Mouse (Mus musculus): ENCODE data around the gene Tmem30b. TPM values are rescaled to one million over a fixed set of nuclear protein-coding genes. Genes with fewer than 3 reads are reported as not detected.
"Not testable (repeated sequence)": the region's sequence is repeated elsewhere in the genome, so short reads cannot be mapped to it uniquely, and the experiment has no call there.

Gene Tmem30b
- polyA plus RNA-seq, 1 experiment from 2014 or later, result 13.6 TPM

- no peaks in the 10 kb centered on the region for H3K36me3 ChIP-seq
- H3K9ac ChIP-seq, result peak overlapping the region; percentile 86
- no peaks in the 10 kb centered on the region for H3K9me3 ChIP-seq
- peak; percentile 17 for ATAC-seq (ENCODE audit: insufficient number of reproducible peaks, insufficient read depth, low FRiP score, low TSS enrichment, low read depth)
- H3K4me3 ChIP-seq, result peak overlapping the region; percentile 79
- peaks cover 20% of the 10 kb centered on the region for H3K27me3 ChIP-seq
- H3K4me1 ChIP-seq, result peaks cover 17% of the 10 kb centered on the region
- 5% methylated on average over 33 of the region's 33 CpGs for WGBS
- H3K27ac ChIP-seq, result peak overlapping the region; percentile 80
- peak overlapping the region; percentile 90 for H3K4me2 ChIP-seq
These were observed 37.8 kb upstream of the Tmem30b start for GRCm38 (mm10) chr12:73583813-73584609.

- Histone ChIP-seq H3K4me2 (peak overlapping the region; percentile 90; the same call in 1 of the 2 replicates), H3K4me1 (peaks cover 17% of the 10 kb centered on the region), H3K27me3 (peaks cover 20% of the 10 kb centered on the region), H3K9ac (no peak overlapping the region), H3K27ac (0 out of 2 replicates have a peak overlapping the region, but pooled peaks have one; percentile 80), H3K36me3 (no peaks in the 10 kb centered on the region), H3K4me3 (no peak overlapping the region), H3K9me3 (no peaks in the 10 kb centered on the region)
- no peak for ATAC-seq (ENCODE audit: insufficient number of reproducible peaks, insufficient read depth, low FRiP score, low TSS enrichment, low read depth)
- WGBS, result 76% methylated on average over 9 of the region's 9 CpGs
These were observed 37.1 kb upstream of the Tmem30b start for GRCm38 (mm10) chr12:73583318-73583717.

- H3K9ac ChIP-seq, result no peak overlapping the region
- H3K4me3 ChIP-seq, result no peak overlapping the region
- H3K4me1 ChIP-seq, result peaks cover 11% of the 10 kb centered on the region
- H3K4me2 ChIP-seq, result no peak overlapping the region
- peaks cover 12% of the 10 kb centered on the region for H3K27me3 ChIP-seq
- no peaks in the 10 kb centered on the region for H3K9me3 ChIP-seq
- no peak overlapping the region for H3K27ac ChIP-seq
- H3K36me3 ChIP-seq, result no peaks in the 10 kb centered on the region
- no peak for ATAC-seq (ENCODE audit: insufficient number of reproducible peaks, insufficient read depth, low FRiP score, low TSS enrichment, low read depth)
- 85% methylated on average over 7 of the region's 7 CpGs for WGBS
These were observed 34.6 kb upstream of the Tmem30b start for GRCm38 (mm10) chr12:73580811-73581210.

- Histone ChIP-seq H3K36me3 (no peaks in the 10 kb centered on the region), H3K9me3 (no peaks in the 10 kb centered on the region), H3K4me2 (no peak overlapping the region), H3K9ac (no peak overlapping the region), H3K27ac (no peak overlapping the region), H3K4me1 (no peaks in the 10 kb centered on the region), H3K27me3 (peaks cover 4% of the 10 kb centered on the region; the same call in 1 of the 2 replicates), H3K4me3 (no peak overlapping the region)
- no peak for ATAC-seq (ENCODE audit: insufficient number of reproducible peaks, insufficient read depth, low FRiP score, low TSS enrichment, low read depth)
- 65% methylated on average over 6 of the region's 6 CpGs for WGBS
These were observed 31.9 kb upstream of the Tmem30b start for GRCm38 (mm10) chr12:73578141-73578540.

- H3K27ac ChIP-seq, result no peak overlapping the region
- no peaks in the 10 kb centered on the region for H3K9me3 ChIP-seq
- H3K4me2 ChIP-seq, result no peak overlapping the region
- H3K36me3 ChIP-seq, result no peaks in the 10 kb centered on the region
- no peaks in the 10 kb centered on the region for H3K4me1 ChIP-seq
- H3K9ac ChIP-seq, result no peak overlapping the region
- no peak for ATAC-seq (ENCODE audit: insufficient number of reproducible peaks, insufficient read depth, low FRiP score, low TSS enrichment, low read depth)
- 0 out of 2 replicates have a peak, but pooled peaks cover 4% of the 10 kb centered on the region for H3K27me3 ChIP-seq
- WGBS, result 71% methylated on average over 15 of the region's 15 CpGs
- no peak overlapping the region for H3K4me3 ChIP-seq
These were observed 28.4 kb upstream of the Tmem30b start for GRCm38 (mm10) chr12:73574632-73575031.

GRCm38 (mm10) chr12:73565620-73565969, 19.4 kb upstream of the Tmem30b start:
- Histone ChIP-seq H3K9ac (0 out of 2 replicates have a peak overlapping the region, but pooled peaks have one; percentile 61), H3K9me3 (no peaks in the 10 kb centered on the region), H3K4me2 (peak overlapping the region; percentile 61), H3K27me3 (no peaks in the 10 kb centered on the region; the same call in 1 of the 2 replicates), H3K27ac (no peak overlapping the region), H3K4me3 (peak overlapping the region; percentile 37), H3K36me3 (no peaks in the 10 kb centered on the region), H3K4me1 (peaks cover 7% of the 10 kb centered on the region; the same call in 1 of the 2 replicates)
- ATAC-seq (ENCODE audit: insufficient number of reproducible peaks, insufficient read depth, low FRiP score, low TSS enrichment, low read depth), result no peak
- WGBS, result 62% methylated on average over 11 of the region's 11 CpGs

GRCm38 (mm10) chr12:73564795-73565619, 18.8 kb upstream of the Tmem30b start:
- peak overlapping the region; percentile 61 for H3K9ac ChIP-seq
- WGBS, result 20% methylated on average over 21 of the region's 21 CpGs

GRCm38 (mm10) chr12:73564176-73564575, 18.0 kb upstream of the Tmem30b start:
- Histone ChIP-seq H3K4me3 (no peak overlapping the region), H3K27me3 (no peaks in the 10 kb centered on the region; the same call in 1 of the 2 replicates), H3K36me3 (no peaks in the 10 kb centered on the region), H3K27ac (no peak overlapping the region), H3K4me1 (peaks cover 7% of the 10 kb centered on the region; the same call in 1 of the 2 replicates), H3K9ac (0 out of 2 replicates have a peak overlapping the region, but pooled peaks have one; percentile 27), H3K9me3 (no peaks in the 10 kb centered on the region), H3K4me2 (no peak overlapping the region)
- WGBS, result 10% methylated on average over 10 of the region's 10 CpGs
- no peak for ATAC-seq (ENCODE audit: insufficient number of reproducible peaks, insufficient read depth, low FRiP score, low TSS enrichment, low read depth)

More at GRCm38 (mm10) chr12:73564795-73565619, 18.8 kb upstream of the Tmem30b start:
- no peaks in the 10 kb centered on the region for H3K9me3 ChIP-seq
- H3K27ac ChIP-seq, result no peak overlapping the region
- no peaks in the 10 kb centered on the region; the same call in 1 of the 2 replicates for H3K27me3 ChIP-seq
- H3K4me2 ChIP-seq, result peak overlapping the region; percentile 61
- H3K4me1 ChIP-seq, result peaks cover 7% of the 10 kb centered on the region; the same call in 1 of the 2 replicates
- ATAC-seq (ENCODE audit: insufficient number of reproducible peaks, insufficient read depth, low FRiP score, low TSS enrichment, low read depth), result no peak
- H3K36me3 ChIP-seq, result no peaks in the 10 kb centered on the region
- peak overlapping the region; percentile 37 for H3K4me3 ChIP-seq

GRCm38 (mm10) chr12:73563122-73563521, 16.9 kb upstream of the Tmem30b start:
- H3K4me2 ChIP-seq; H3K9ac ChIP-seq; H3K27me3 ChIP-seq; H3K4me1 ChIP-seq; H3K9me3 ChIP-seq; ATAC-seq (ENCODE audit: insufficient number of reproducible peaks, insufficient read depth, low FRiP score, low TSS enrichment, low read depth); H3K4me3 ChIP-seq; H3K36me3 ChIP-seq; H3K27ac ChIP-seq: not testable (repeated sequence)
- WGBS, result 66% methylated on average over 6 of the region's 6 CpGs

GRCm38 (mm10) chr12:73560091-73560490, 13.9 kb upstream of the Tmem30b start:
- H3K36me3 ChIP-seq, result no peaks in the 10 kb centered on the region
- ATAC-seq (ENCODE audit: insufficient number of reproducible peaks, insufficient read depth, low FRiP score, low TSS enrichment, low read depth), result no peak
- 55% methylated on average over 7 of the region's 7 CpGs for WGBS
- H3K27me3 ChIP-seq, result no peaks in the 10 kb centered on the region; the same call in 1 of the 2 replicates
- no peaks in the 10 kb centered on the region for H3K9me3 ChIP-seq
- H3K27ac ChIP-seq, result no peak overlapping the region
- no peak overlapping the region for H3K4me3 ChIP-seq
- no peak overlapping the region for H3K4me2 ChIP-seq
- H3K9ac ChIP-seq, result no peak overlapping the region
- 0 out of 2 replicates have a peak, but pooled peaks cover 2% of the 10 kb centered on the region for H3K4me1 ChIP-seq

GRCm38 (mm10) chr12:73558525-73559195, 12.5 kb upstream of the Tmem30b start:
- no peaks in the 10 kb centered on the region for H3K27me3 ChIP-seq
- H3K4me1 ChIP-seq, result no peaks in the 10 kb centered on the region
- WGBS, result 90% methylated on average over 20 of the region's 20 CpGs
- H3K4me3 ChIP-seq, result no peak overlapping the region
- ATAC-seq (ENCODE audit: insufficient number of reproducible peaks, insufficient read depth, low FRiP score, low TSS enrichment, low read depth), result no peak
- H3K9me3 ChIP-seq, result no peaks in the 10 kb centered on the region
- H3K36me3 ChIP-seq, result no peaks in the 10 kb centered on the region
- H3K27ac ChIP-seq, result no peak overlapping the region
- H3K9ac ChIP-seq, result no peak overlapping the region
- H3K4me2 ChIP-seq, result no peak overlapping the region
